Mouse (Mus musculus) mouse embryonic stem cell (cell line): ENCODE measurements around the gene Tubgcp2.

Experiments used
- in situ Hi-C, 2 experiments: fragments of 300-500 bp; cut with MboI; formaldehyde crosslinking; loops; 1 replicate in 1 of 2; 3 replicates in 1 of 2; pipeline ENCODE4 v1.14.3; 2019 to 2020; ENCODE audit warnings: low sequenced_read_pairs in 2 of 2, low pct_unique_long_range_greater_than_20kb in 1 of 2, mixed read lengths in 1 of 2; ENCODE audit not compliant: unreplicated experiment in 1 of 2

Tubgcp2 gene

GRCm38 (mm10) chr7:139993532-139993931 lies 42.9 kb downstream of the Tubgcp2 start:
- in situ Hi-C loops = loop anchor here in 1 of 2 experiments (5.0 kb wide), 1 partner anchor 96 kb away; no protein-coding TSS in a partner anchor

- in situ Hi-C loops = loop anchor here in 1 of 2 experiments (5.0 kb wide), 1 partner anchor 95 kb away; no protein-coding TSS in a partner anchor
These were observed 44.1 kb downstream of the Tubgcp2 start, which contains the start of gene Adam8 for GRCm38 (mm10) chr7:139992406-139992805. Adam8 (minus strand) TSS chr7:139992562.

GRCm38 (mm10) chr7:139990864-139991394 lies 45.5 kb downstream of the Tubgcp2 start:
- in situ Hi-C loops = loop anchor here in 1 of 2 experiments (5.0 kb wide), 1 partner anchor 94 kb away; no protein-coding TSS in a partner anchor

- in situ Hi-C loops = no loop called here
These were observed 48.2 kb downstream of the Tubgcp2 start for GRCm38 (mm10) chr7:139988272-139988671.

- in situ Hi-C loops = no loop called here
These were observed 52.0 kb downstream of the Tubgcp2 start for GRCm38 (mm10) chr7:139984505-139984904.

GRCm38 (mm10) chr7:139982058-139982457 lies 54.4 kb downstream of the Tubgcp2 start:
- in situ Hi-C loops = no loop called here

GRCm38 (mm10) chr7:139980778-139981177 lies 55.7 kb downstream of the Tubgcp2 start:
- in situ Hi-C loops = no loop called here

GRCm38 (mm10) chr7:139979011-139979719 lies 57.3 kb downstream of the Tubgcp2 start:
- in situ Hi-C loops = no loop called here

GRCm38 (mm10) chr7:139978278-139978892 lies 58.1 kb downstream of the Tubgcp2 start, which contains the start of gene 6430531B16Rik:
6430531B16Rik (minus strand) TSS chr7:139978755.
- in situ Hi-C loops = no loop called here

GRCm38 (mm10) chr7:139975471-139975870 lies 61.0 kb downstream of the Tubgcp2 start:
- in situ Hi-C loops = no loop called here

GRCm38 (mm10) chr7:139974307-139974706 lies 62.2 kb downstream of the Tubgcp2 start:
- in situ Hi-C loops = no loop called here

- in situ Hi-C loops = no loop called here
These were observed 63.5 kb downstream of the Tubgcp2 start for GRCm38 (mm10) chr7:139972923-139973331.

- in situ Hi-C loops = no loop called here
These were observed 65.0 kb downstream of the Tubgcp2 start for GRCm38 (mm10) chr7:139971436-139971835.

GRCm38 (mm10) chr7:139970979-139971378 lies 65.5 kb downstream of the Tubgcp2 start:
- in situ Hi-C loops = no loop called here

GRCm38 (mm10) chr7:139970216-139970919 lies 66.1 kb downstream of the Tubgcp2 start:
- in situ Hi-C loops = no loop called here

- in situ Hi-C loops = no loop called here
These were observed 66.9 kb downstream of the Tubgcp2 start for GRCm38 (mm10) chr7:139969348-139970130.

- in situ Hi-C loops = no loop called here
These were observed 68.0 kb downstream of the Tubgcp2 start for GRCm38 (mm10) chr7:139968428-139968827.

GRCm38 (mm10) chr7:139967175-139967574 lies 69.3 kb downstream of the Tubgcp2 start:
- in situ Hi-C loops = no loop called here
